Mouse (Mus musculus) MEL (cell line): ENCODE data around the gene Ruvbl1. TPM values are rescaled to one million over a fixed set of nuclear protein-coding genes. Genes with fewer than 3 reads are reported as not detected.

Experiments used
- DNase-seq: peaks from one replicate; pipeline ENCODE4 v3.0.0; 2011; ENCODE audit warnings: low read depth, low spot score
- H3K27ac ChIP-seq: 2 replicates; pipeline ENCODE4 v1.5.1; 2012; ENCODE audit warnings: low read depth, mild to moderate bottlenecking, control low read depth, low read length, moderate library complexity; ENCODE audit not compliant: control insufficient read depth
- H3K27me3 ChIP-seq, 2 experiments: fragments of 150-350 bp in 1 of 2; sonication (generic) in 1 of 2; 2 replicates each; pipeline ENCODE4 v1.6.1; 2012; ENCODE audit warnings: low read length in 2 of 2, mild to moderate bottlenecking in 2 of 2, improper control_type of control experiment in 1 of 2, moderate library complexity in 1 of 2; ENCODE audit not compliant: insufficient read depth in 2 of 2, control insufficient read depth in 1 of 2
- H3K36me3 ChIP-seq, 2 experiments: 2 replicates each; pipeline ENCODE4 v1.6.1; 2012 to 2014; ENCODE audit warnings: low read length in 2 of 2, improper control_type of control experiment in 1 of 2, inconsistent platforms in 1 of 2, mild to moderate bottlenecking in 1 of 2; ENCODE audit not compliant: insufficient read depth in 2 of 2, control insufficient read depth in 1 of 2
- H3K4me1 ChIP-seq, 2 experiments: fragments of 150-350 bp in 1 of 2; sonication (generic) in 1 of 2; 2 replicates each; pipeline ENCODE4 v1.6.1; 2012; ENCODE audit warnings: low read length in 2 of 2, improper control_type of control experiment in 1 of 2, mild to moderate bottlenecking in 1 of 2; ENCODE audit not compliant: insufficient read depth in 2 of 2, control insufficient read depth in 1 of 2
- H3K4me3 ChIP-seq, 2 experiments: fragments of 150-350 bp in 1 of 2; sonication (generic) in 1 of 2; 2 replicates each; pipeline ENCODE4 v1.5.1; 2012; ENCODE audit warnings: low read depth in 2 of 2, low read length in 2 of 2, mild to moderate bottlenecking in 2 of 2, moderate library complexity in 2 of 2, control low read depth in 1 of 2, improper control_type of control experiment in 1 of 2; ENCODE audit not compliant: control insufficient read depth in 1 of 2, insufficient read depth in 1 of 2
- H3K79me2 ChIP-seq: 2 replicates; pipeline ENCODE4 v1.6.1; 2012; ENCODE audit warnings: mild to moderate bottlenecking, low read length, moderate library complexity; ENCODE audit not compliant: control insufficient read depth, poor library complexity, insufficient read depth
- H3K9ac ChIP-seq: 2 replicates; pipeline ENCODE4 v1.6.1; 2012; ENCODE audit warnings: low read depth, mild to moderate bottlenecking, control low read depth, low read length, moderate library complexity; ENCODE audit not compliant: control insufficient read depth, poor library complexity, severe bottlenecking
- H3K9me3 ChIP-seq: fragments of 150-350 bp; sonication (generic); replicated peaks from 2 replicates; pipeline ENCODE4 v1.6.1; 2012; ENCODE audit warnings: mild to moderate bottlenecking, low read length, improper control_type of control experiment, moderate library complexity; ENCODE audit not compliant: insufficient read depth
- CHD1 ChIP-seq: IDR thresholded peaks from 2 replicates; pipeline ENCODE4 v1.6.1; 2012; ENCODE audit warnings: low read depth, mild to moderate bottlenecking, inconsistent platforms, low read length, improper control_type of control experiment
- CTCF ChIP-seq, 3 experiments: IDR thresholded peaks in 2 of 3; conservative IDR thresholded peaks in 1 of 3; 2 replicates each; pipeline ENCODE4 v1.5.1; 2011 to 2012; ENCODE audit warnings: low read length in 3 of 3, low read depth in 2 of 3, mild to moderate bottlenecking in 2 of 3, improper control_type of control experiment in 1 of 3, inconsistent platforms in 1 of 3, mixed read lengths in 1 of 3, moderate library complexity in 1 of 3; ENCODE audit not compliant: control insufficient read depth in 1 of 3, insufficient read depth in 1 of 3, poor library complexity in 1 of 3, severe bottlenecking in 1 of 3
- E2F4 ChIP-seq: IDR thresholded peaks from 2 replicates; pipeline ENCODE4 v1.6.1; 2011; ENCODE audit warnings: low read depth, low read length, improper control_type of control experiment, borderline replicate concordance
- EP300 ChIP-seq, 2 experiments: IDR thresholded peaks; 2 replicates each; pipeline ENCODE4 v1.6.1; 2011; ENCODE audit warnings: improper control_type of control experiment in 2 of 2, low read length in 2 of 2, low read depth in 1 of 2, mild to moderate bottlenecking in 1 of 2
- ETS1 ChIP-seq: IDR thresholded peaks from 2 replicates; pipeline ENCODE4 v1.6.1; 2012; ENCODE audit warnings: low read depth, mild to moderate bottlenecking, inconsistent platforms, low read length, improper control_type of control experiment, moderate library complexity
- GABPA ChIP-seq: IDR thresholded peaks from 2 replicates; pipeline ENCODE4 v1.6.1; 2012; ENCODE audit warnings: low read depth, mild to moderate bottlenecking, inconsistent platforms, low read length, improper control_type of control experiment, moderate library complexity
- GATA1 ChIP-seq: IDR thresholded peaks from 2 replicates; pipeline ENCODE4 v1.6.1; 2011; ENCODE audit warnings: low read depth, low read length, improper control_type of control experiment
- KAT2A ChIP-seq: conservative IDR thresholded peaks from 2 replicates; pipeline ENCODE4 v1.6.1; 2012; ENCODE audit warnings: low read depth, low read length, improper control_type of control experiment, inconsistent platforms
- MAFK ChIP-seq: IDR thresholded peaks from 2 replicates; pipeline ENCODE4 v1.6.1; 2011; ENCODE audit warnings: low read depth, mild to moderate bottlenecking, low read length, improper control_type of control experiment, borderline replicate concordance
- MAX ChIP-seq: IDR thresholded peaks from 2 replicates; pipeline ENCODE4 v1.6.1; 2011; ENCODE audit warnings: low read length, improper control_type of control experiment
- MAZ ChIP-seq: IDR thresholded peaks from 2 replicates; pipeline ENCODE4 v1.6.1; 2012; ENCODE audit warnings: low read depth, mild to moderate bottlenecking, inconsistent platforms, low read length, improper control_type of control experiment
- MXI1 ChIP-seq: IDR thresholded peaks from 2 replicates; pipeline ENCODE4 v1.6.1; 2011; ENCODE audit warnings: mild to moderate bottlenecking, low read depth, low read length, improper control_type of control experiment
- MYB ChIP-seq: IDR thresholded peaks from 2 replicates; pipeline ENCODE4 v1.6.1; 2011; ENCODE audit warnings: mild to moderate bottlenecking, low read depth, low read length, improper control_type of control experiment
- POLR2A ChIP-seq, 2 experiments: IDR thresholded peaks; 2 replicates each; pipeline ENCODE4 v1.6.1; 2011 to 2012; ENCODE audit warnings: low read length in 2 of 2, mild to moderate bottlenecking in 2 of 2, control low read depth in 1 of 2, improper control_type of control experiment in 1 of 2, low read depth in 1 of 2, moderate library complexity in 1 of 2; ENCODE audit not compliant: control insufficient read depth in 1 of 2, insufficient read depth in 1 of 2, poor library complexity in 1 of 2
- RAD21 ChIP-seq: IDR thresholded peaks from 2 replicates; pipeline ENCODE4 v1.6.1; 2011; ENCODE audit warnings: mild to moderate bottlenecking, low read depth, low read length, improper control_type of control experiment
- RCOR1 ChIP-seq: IDR thresholded peaks from 2 replicates; pipeline ENCODE4 v1.6.1; 2012; ENCODE audit warnings: low read depth, mild to moderate bottlenecking, inconsistent platforms, low read length, improper control_type of control experiment
- SMC3 ChIP-seq: IDR thresholded peaks from 2 replicates; pipeline ENCODE4 v1.6.1; 2011; ENCODE audit warnings: low read depth, low read length, improper control_type of control experiment
- TAL1 ChIP-seq: IDR thresholded peaks from 2 replicates; pipeline ENCODE4 v1.6.1; 2012; ENCODE audit warnings: mild to moderate bottlenecking, inconsistent platforms, low read length, moderate library complexity, mixed read lengths
- UBTF ChIP-seq: IDR thresholded peaks from 2 replicates; pipeline ENCODE4 v1.6.1; 2012; ENCODE audit warnings: low read depth, mild to moderate bottlenecking, inconsistent platforms, low read length, improper control_type of control experiment, moderate library complexity, borderline replicate concordance; ENCODE audit not compliant: insufficient read depth
- USF1 ChIP-seq: IDR thresholded peaks from 2 replicates; pipeline ENCODE4 v1.6.1; 2014; ENCODE audit warnings: low read depth, mild to moderate bottlenecking, inconsistent platforms, low read length, improper control_type of control experiment, moderate library complexity
- ZNF384 ChIP-seq: IDR thresholded peaks from 2 replicates; pipeline ENCODE4 v1.6.1; 2012; ENCODE audit warnings: low read depth, mild to moderate bottlenecking, inconsistent platforms, low read length, improper control_type of control experiment
- polyA plus RNA-seq, 2 experiments: library from polyadenylated mRNA; stranded (reverse) in 1 of 2; unstranded in 1 of 2; fragments of >175 nt in 1 of 2; fragments of >200 nt in 1 of 2; gene quantifications; 2 replicates each; pipeline versions ENCODE4 v1.2.1 to v1.2.4; 2012; ENCODE audit warnings: low replicate concordance in 2 of 2, low read depth in 1 of 2; ENCODE audit not compliant: insufficient read length in 2 of 2, insufficient read depth in 1 of 2, missing spikeins in 1 of 2
- total RNA-seq: library from RNA; depleted of rRNA; stranded (reverse); fragments of 300-350 nt; gene quantifications from 2 replicates; pipeline ENCODE4 v1.2.3, GENCODE M21; 2012

The Ruvbl1 gene
- total and polyA plus RNA-seq, 3 experiments, result 146 to 238 (median 232) TPM

GRCm38 (mm10) chr6:88502030-88502970, 37.1 kb downstream of the Ruvbl1 start (continued):
- no peak for TF ChIP-seq MAZ
- no peak for TF ChIP-seq E2F4
- no peak for TF ChIP-seq CHD1
- TF ChIP-seq EP300 (IDR thresholded peaks at IDR 0.05; ENCODE audit: low read depth in 1 of 2, low read length in 2 of 2), result peak; percentile 56 to 73; a peak in 3 of 4 replicates
- TF ChIP-seq RAD21, result no peak
- no peak for TF ChIP-seq KAT2A
- no peak for TF ChIP-seq MXI1
- no peak for TF ChIP-seq MYB
- TF ChIP-seq ZNF384, result no peak
- no peak for TF ChIP-seq GABPA
- peak; percentile 85 for TF ChIP-seq GATA1
- TF ChIP-seq TAL1, result 0 out of 2 replicates have a peak, but pooled peaks have one; percentile 45
- no peak for TF ChIP-seq MAFK
- no peak for TF ChIP-seq MAX
- TF ChIP-seq POLR2A (IDR thresholded peaks at IDR 0.05; ENCODE audit: control insufficient read depth in 1 of 2, insufficient read depth in 1 of 2, low read depth in 1 of 2, low read length in 2 of 2, poor library complexity in 1 of 2), result peak in 1 of 2 experiments; percentile 17; a peak in 1 of 4 replicates
- no peak for TF ChIP-seq UBTF

GRCm38 (mm10) chr6:88503044-88503443, 37.8 kb downstream of the Ruvbl1 start:
- Histone ChIP-seq H3K9ac (no peak overlapping the region), H3K79me2 (no peaks in the 10 kb centered on the region), H3K27me3 (no peaks in the 10 kb centered on the region)
- TF ChIP-seq ETS1, result no peak
- no peak for TF ChIP-seq RCOR1
- TF ChIP-seq SMC3, result no peak
- no peak for TF ChIP-seq USF1
- TF ChIP-seq CTCF (IDR thresholded peaks at IDR 0.05 in 2 of 3, conservative IDR thresholded peaks at IDR 0.05 in 1 of 3; ENCODE audit: control insufficient read depth in 1 of 3, insufficient read depth in 1 of 3, low read depth in 2 of 3, low read length in 3 of 3, poor library complexity in 1 of 3, severe bottlenecking in 1 of 3), result 0 out of 6 replicates have a peak, but pooled peaks of 1 of the 3 experiments have one; percentile 15
- no peak for TF ChIP-seq MAX
- TF ChIP-seq, all 39 proteins: peak for 1
- DNase-seq, result no peak
- no peaks in the 10 kb centered on the region for H3K9me3 ChIP-seq
- H3K4me3 ChIP-seq, result no peak overlapping the region
- peaks cover 8 to 21% of the 10 kb centered on the region in 2 experiments for H3K36me3 ChIP-seq
- H3K27ac ChIP-seq, result peak overlapping the region; percentile 41
- peaks cover 11 to 39% of the 10 kb centered on the region in 2 experiments for H3K4me1 ChIP-seq
